Mouse (Mus musculus) heart, adult 2 months (tissue): Measurements from ENCODE around the gene Ttc9b. TPM values are rescaled to one million over a fixed set of nuclear protein-coding genes. Genes with fewer than 3 reads are reported as not detected.
"Not testable (repeated sequence)": the region's sequence is repeated elsewhere in the genome, so short reads cannot be mapped to it uniquely, and the experiment has no call there.

ENCODE experiments used
- DNase-seq, 2 experiments: peaks; one replicate each; pipeline ENCODE4 v3.0.0; 2021
- H3K27ac ChIP-seq: fragments of 200-600 bp; 2 replicates; pipeline ENCODE4 v1.8.1; 2022
- H3K27me3 ChIP-seq: fragments of 200-500 bp; 2 replicates; pipeline ENCODE4 v1.6.1; 2012; ENCODE audit warnings: mild to moderate bottlenecking, low read length, inconsistent platforms, mixed read lengths; ENCODE audit not compliant: control insufficient read depth, insufficient read depth
- H3K36me3 ChIP-seq: fragments of 200-500 bp; 2 replicates; pipeline ENCODE4 v1.6.1; 2012; ENCODE audit warnings: low read length, inconsistent platforms; ENCODE audit not compliant: control insufficient read depth, insufficient read depth
- H3K4me1 ChIP-seq: fragments of 200-500 bp; 2 replicates; pipeline ENCODE4 v1.6.1; 2011; ENCODE audit warnings: low read length; ENCODE audit not compliant: control insufficient read depth, insufficient read depth
- H3K4me3 ChIP-seq: fragments of 200-600 bp; 2 replicates; pipeline ENCODE4 v1.8.1; 2022
- H3K79me2 ChIP-seq: fragments of 200-500 bp; replicated peaks from 2 replicates; pipeline ENCODE4 v1.6.1; 2012; ENCODE audit warnings: mild to moderate bottlenecking, inconsistent platforms, low read length, moderate library complexity, mixed read lengths; ENCODE audit not compliant: control insufficient read depth, insufficient read depth
- H3K9ac ChIP-seq: fragments of 200-500 bp; 2 replicates; pipeline ENCODE4 v1.6.1; 2012; ENCODE audit warnings: low read depth, mild to moderate bottlenecking, control low read depth, inconsistent platforms, low read length, mixed read lengths
- CTCF ChIP-seq: fragments of 200-600 bp; IDR thresholded peaks from 2 replicates; pipeline ENCODE4 v1.8.1; 2022; ENCODE audit warnings: antibody characterized with exemption, mild to moderate bottlenecking, moderate library complexity
- EP300 ChIP-seq: fragments of 200-500 bp; IDR thresholded peaks from 2 replicates; pipeline ENCODE4 v1.6.1; 2011; ENCODE audit warnings: low read depth, low read length, control low read depth; ENCODE audit not compliant: insufficient read depth
- POLR2A ChIP-seq: fragments of 200-500 bp; IDR thresholded peaks from 2 replicates; pipeline ENCODE4 v1.6.1; 2011; ENCODE audit warnings: mild to moderate bottlenecking, low read depth, low read length, control low read depth; ENCODE audit not compliant: insufficient read depth
- WGBS: fragments of 180-500 bp; shearing (Covaris S2); methylation state at CpG from one replicate; pipeline ENCODE4 v1.1.7; 2018; 5-methylcytosine and 5-hydroxymethylcytosine counted together
- intact Hi-C: fragments of 180-260 bp; cut with DNase I; formaldehyde crosslinking; loops from one replicate; pipeline ENCODE4 v1.15.1; 2025
- polyA plus RNA-seq: library from polyadenylated mRNA; depleted of rRNA; stranded (reverse); fragments of >200 nt; gene quantifications from 2 replicates; pipeline ENCODE4 v1.2.3, GENCODE M21; 2012
- total RNA-seq, 2 experiments: library from RNA; stranded (reverse); gene quantifications; 2 replicates each; pipeline ENCODE4 v1.2.3; 2021

Gene Ttc9b
- total and polyA plus RNA-seq, 3 experiments: not detected

DNA sequence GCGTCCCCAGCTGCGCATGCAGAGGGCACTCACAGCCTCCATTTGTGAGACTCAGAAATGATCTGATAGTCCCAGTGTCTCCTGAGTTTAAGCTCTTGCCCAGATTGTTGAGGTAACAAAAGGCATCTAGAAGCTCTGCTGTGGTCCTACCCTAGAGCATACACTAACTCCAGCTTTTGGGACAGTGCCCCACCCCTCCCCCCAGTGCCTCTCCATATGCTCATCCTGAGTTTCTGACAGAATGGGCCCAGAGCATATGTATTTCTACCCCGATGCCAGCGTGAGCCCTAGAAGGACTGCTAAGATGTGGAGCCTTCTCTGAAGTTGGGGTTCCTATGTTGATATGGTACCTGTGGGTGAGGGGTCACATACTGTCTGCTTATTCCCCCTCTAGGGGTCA is 22.3 kb upstream of the Ttc9b start:
- no peak for TF ChIP-seq POLR2A
- no peak for TF ChIP-seq EP300
- TF ChIP-seq CTCF: no peak
- Histone ChIP-seq H3K27me3 (no peaks in the 10 kb centered on the region), H3K9ac (no peak overlapping the region), H3K4me3 (no peak overlapping the region), H3K36me3 (no peaks in the 10 kb centered on the region), H3K4me1 (peaks cover 2% of the 10 kb centered on the region; the same call in 1 of the 2 replicates), H3K27ac (no peak overlapping the region), H3K79me2 (no peaks in the 10 kb centered on the region)
- DNase-seq: no peak
- intact Hi-C loops: no loop called here
- 93% methylated on average over 4 of the region's 4 CpGs for WGBS

DNA sequence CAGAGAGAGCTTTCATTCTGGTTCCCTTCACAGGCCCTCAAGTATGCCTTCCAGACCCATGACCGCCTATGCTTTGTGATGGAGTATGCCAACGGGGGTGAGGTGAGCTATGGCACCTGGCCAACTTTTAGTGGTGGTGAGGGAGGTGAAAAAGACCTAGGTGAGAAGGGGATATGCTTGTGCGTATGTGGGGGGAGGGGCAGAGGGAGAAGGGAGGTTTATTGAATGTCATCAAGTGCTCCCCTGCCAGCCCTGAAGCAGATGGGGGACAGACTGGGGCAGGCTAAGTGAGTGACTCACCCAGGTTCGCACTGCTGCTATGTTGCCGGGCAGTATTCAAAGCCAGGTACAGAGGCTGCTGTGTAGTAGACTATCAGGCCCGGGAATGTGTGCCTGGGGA is 20.5 kb upstream of the Ttc9b start:
- Histone ChIP-seq H3K27ac (no peak overlapping the region), H3K4me1 (no peaks in the 10 kb centered on the region; the same call in 1 of the 2 replicates), H3K36me3 (no peaks in the 10 kb centered on the region), H3K4me3 (no peak overlapping the region), H3K79me2 (no peaks in the 10 kb centered on the region), H3K27me3 (no peaks in the 10 kb centered on the region), H3K9ac (no peak overlapping the region)
- DNase-seq: no peak
- WGBS: 93% methylated on average over 6 of the region's 6 CpGs
- TF ChIP-seq CTCF: no peak
- no peak for TF ChIP-seq POLR2A
- no peak for TF ChIP-seq EP300
- intact Hi-C loops: no loop called here

DNA sequence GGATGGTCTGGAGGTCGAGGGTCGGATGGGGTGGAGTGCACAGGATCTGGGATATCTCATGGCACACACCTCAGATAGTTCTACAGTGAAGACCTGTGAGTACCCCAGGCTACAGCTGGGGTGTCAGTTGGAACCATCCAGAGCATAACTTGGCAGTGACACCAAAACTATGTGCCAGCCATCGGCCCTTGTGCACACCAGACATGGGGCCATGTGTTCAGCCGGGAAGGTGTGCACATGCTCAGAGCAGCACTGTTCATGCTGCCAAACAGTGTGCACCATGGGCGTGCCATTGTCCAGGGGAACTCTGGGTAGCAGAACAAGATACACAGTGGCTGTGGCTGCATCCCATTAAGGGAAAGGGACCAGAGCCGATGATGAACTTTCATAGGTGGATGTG is 19.0 kb upstream of the Ttc9b start:
- no peak overlapping the region for H3K4me3 ChIP-seq
- no peaks in the 10 kb centered on the region for H3K4me1 ChIP-seq
- DNase-seq: no peak
- TF ChIP-seq EP300 (no peak), POLR2A (no peak), CTCF (no peak)
- no peaks in the 10 kb centered on the region for H3K36me3 ChIP-seq
- no peak overlapping the region for H3K9ac ChIP-seq
- H3K27me3 ChIP-seq: no peaks in the 10 kb centered on the region
- WGBS: 92% methylated on average over 6 of the region's 6 CpGs
- no peak overlapping the region for H3K27ac ChIP-seq
- intact Hi-C loops: no loop called here
- no peaks in the 10 kb centered on the region for H3K79me2 ChIP-seq

DNA sequence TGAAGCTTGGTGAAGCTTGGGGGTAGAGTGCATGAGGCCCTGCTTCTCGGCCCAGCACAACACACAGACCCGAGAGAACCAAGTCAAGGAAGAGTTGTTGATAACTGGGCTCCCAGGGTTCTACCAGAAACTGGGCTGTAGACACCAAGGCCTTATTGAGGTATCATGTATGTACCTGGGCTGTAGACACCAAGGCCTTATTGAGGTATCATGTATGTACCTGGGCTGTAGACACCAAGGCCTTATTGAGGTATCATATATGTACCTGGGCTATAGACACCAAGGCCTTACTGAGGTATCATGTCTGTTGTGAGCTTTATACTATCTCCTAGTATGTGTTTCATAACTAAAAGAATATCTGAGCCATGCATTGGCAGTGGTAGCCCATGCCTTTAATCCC is 18.6 kb upstream of the Ttc9b start:
- H3K27ac ChIP-seq, H3K9ac ChIP-seq, H3K4me1 ChIP-seq, H3K4me3 ChIP-seq, H3K36me3 ChIP-seq, H3K79me2 ChIP-seq, H3K27me3 ChIP-seq, DNase-seq, intact Hi-C loops: not testable (repeated sequence)
- WGBS: 95% methylated on average over 2 of the region's 2 CpGs

DNA sequence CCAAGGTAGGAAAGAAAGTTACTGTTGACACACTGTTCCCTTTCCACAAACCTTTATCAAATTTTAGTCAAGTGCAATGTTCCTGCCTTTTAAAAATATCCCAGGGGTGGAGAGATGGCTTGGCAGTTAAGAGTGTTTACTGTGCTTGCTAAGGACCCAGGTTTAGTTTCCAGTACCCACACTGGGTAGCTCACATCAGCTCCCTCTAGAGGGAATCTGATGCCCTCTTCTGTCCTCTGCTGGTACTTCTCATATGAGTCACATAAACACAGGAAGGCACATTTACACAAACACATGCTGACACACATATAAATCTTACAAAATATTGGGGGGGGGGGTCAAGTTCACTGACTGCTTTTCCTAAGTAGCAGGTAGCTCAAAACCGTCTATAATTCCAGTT is 9.2 kb upstream of the Ttc9b start:
- no peaks in the 10 kb centered on the region for H3K4me1 ChIP-seq
- H3K79me2 ChIP-seq: no peaks in the 10 kb centered on the region
- no peak for TF ChIP-seq EP300
- TF ChIP-seq CTCF: 0 out of 2 replicates have a peak, but pooled peaks have one; percentile 9
- H3K4me3 ChIP-seq: no peak overlapping the region
- H3K27ac ChIP-seq: no peak overlapping the region
- no peaks in the 10 kb centered on the region for H3K27me3 ChIP-seq
- 34% methylated on average over 1 of the region's 1 CpGs for WGBS
- DNase-seq: no peak
- H3K9ac ChIP-seq: no peak overlapping the region
- intact Hi-C loops: loop anchor here (5.0 kb wide), 1 partner anchor 37 kb away; no protein-coding TSS in a partner anchor
- H3K36me3 ChIP-seq: no peaks in the 10 kb centered on the region

DNA sequence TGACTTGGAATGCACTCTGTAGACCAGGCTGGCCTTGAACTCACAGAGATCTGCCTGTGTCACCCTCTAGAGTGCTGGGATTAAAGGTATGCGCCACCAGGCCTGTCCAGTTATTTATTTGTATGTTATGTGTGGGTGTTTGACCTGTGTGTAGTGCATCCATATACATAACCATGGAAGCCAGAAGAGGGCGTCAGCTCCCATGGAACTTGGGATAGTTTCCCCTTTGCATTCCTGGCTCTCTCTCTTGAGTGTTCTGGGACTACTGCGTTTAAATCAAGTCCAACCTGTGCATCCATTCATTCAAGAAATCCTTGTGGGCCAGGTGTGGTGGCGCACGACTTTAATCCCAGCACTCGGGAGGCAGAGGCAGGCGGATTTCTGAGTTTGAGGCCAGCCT is 7.2 kb upstream of the Ttc9b start:
- 84% methylated on average over 7 of the region's 7 CpGs for WGBS

More for the DNA sequence above, 7.2 kb upstream of the Ttc9b start:
- H3K4me3 ChIP-seq: no peak overlapping the region
- no peaks in the 10 kb centered on the region for H3K79me2 ChIP-seq
- H3K36me3 ChIP-seq: no peaks in the 10 kb centered on the region
- H3K4me1 ChIP-seq: no peaks in the 10 kb centered on the region
- H3K9ac ChIP-seq: no peak overlapping the region
- no peaks in the 10 kb centered on the region for H3K27me3 ChIP-seq
- TF ChIP-seq CTCF (no peak), POLR2A (no peak), EP300 (no peak)
- DNase-seq: no peak
- intact Hi-C loops: no loop called here
- H3K27ac ChIP-seq: no peak overlapping the region
